Mouse (Mus musculus) G1E (cell line): Measurements from ENCODE around the gene Pola2. TPM values are rescaled to one million over a fixed set of nuclear protein-coding genes. Genes with fewer than 3 reads are reported as not detected.
A peak's percentile ranks its signal among the peaks of the same experiment; 100 is the strongest.

ENCODE experiments used
- ATAC-seq: 2 replicates; pipeline ENCODE4 v1.8.0; 2016; ENCODE audit warnings: mild to moderate bottlenecking; ENCODE audit not compliant: insufficient number of reproducible peaks, poor library complexity, low FRiP score, severe bottlenecking; ENCODE audit errors: extremely low read depth
- DNase-seq: peaks from one replicate; pipeline ENCODE4 v3.0.0; 2012; ENCODE audit warnings: low spot score
- H3K27me3 ChIP-seq: 2 replicates; pipeline ENCODE4 v1.6.1; 2012; ENCODE audit warnings: mild to moderate bottlenecking, low read length, inconsistent platforms; ENCODE audit not compliant: insufficient read depth
- H3K36me3 ChIP-seq: replicated peaks from 2 replicates; pipeline ENCODE3; 2012; ENCODE audit warnings: mild to moderate bottlenecking, inconsistent platforms
- H3K4me1 ChIP-seq: 2 replicates; pipeline ENCODE4 v1.6.1; 2012; ENCODE audit warnings: low read depth, low read length, inconsistent platforms, mixed read lengths; ENCODE audit not compliant: insufficient read depth
- H3K4me3 ChIP-seq: 2 replicates; pipeline ENCODE4 v1.5.1; 2012; ENCODE audit warnings: low read depth, mild to moderate bottlenecking, inconsistent platforms, low read length, moderate library complexity, mixed read lengths
- H3K9me3 ChIP-seq: replicated peaks from 2 replicates; pipeline ENCODE4 v1.6.1; 2012; ENCODE audit warnings: inconsistent platforms
- CTCF ChIP-seq: IDR thresholded peaks from 2 replicates; pipeline ENCODE4 v1.5.1; 2012; ENCODE audit warnings: low read depth, low read length, inconsistent platforms, mixed read lengths
- GATA1 ChIP-seq: IDR thresholded peaks from 2 replicates; pipeline ENCODE4 v1.6.1; 2012; ENCODE audit warnings: borderline replicate concordance, low read length, inconsistent platforms, mixed read lengths
- GATA2 ChIP-seq: IDR thresholded peaks from 2 replicates; pipeline ENCODE4 v1.6.1; 2012; ENCODE audit warnings: low read depth, low read length, inconsistent platforms, borderline replicate concordance
- POLR2AphosphoS5 ChIP-seq: IDR thresholded peaks from 2 replicates; pipeline ENCODE4 v1.6.1; 2012; ENCODE audit warnings: low read depth, low read length, inconsistent platforms; ENCODE audit not compliant: insufficient replicate concordance
- TAL1 ChIP-seq: conservative IDR thresholded peaks from 2 replicates; pipeline ENCODE4 v1.6.1; 2012; ENCODE audit warnings: low read depth, low read length, inconsistent platforms, mixed read lengths
- polyA plus RNA-seq: library from polyadenylated mRNA; stranded (reverse); fragments of >175 nt; gene quantifications from 2 replicates; pipeline ENCODE4 v1.2.3, GENCODE M21; 2012
- total RNA-seq, 2 experiments: library from RNA; stranded (forward) in 1 of 2; stranded (reverse) in 1 of 2; fragments of 200-1000 nt in 1 of 2; fragments of >200 nt in 1 of 2; fragmentation: Nextera tagmentation in 1 of 2; gene quantifications; 2 replicates each; pipeline ENCODE4 v1.2.3; 2014 to 2017

Pola2 gene
- total and polyA plus RNA-seq, 3 experiments: 51.6 to 147 (median 86.0) TPM

GRCm38 (mm10) chr19:5975112-5975511 lies 11.1 kb upstream of the Pola2 start:
- H3K9me3 ChIP-seq: no peaks in the 10 kb centered on the region
- no peak overlapping the region for H3K4me3 ChIP-seq
- H3K27me3 ChIP-seq: no peaks in the 10 kb centered on the region
- no peak for TF ChIP-seq CTCF
- no peak for TF ChIP-seq POLR2AphosphoS5
- TF ChIP-seq GATA2: no peak
- no peak for TF ChIP-seq TAL1
- no peak for TF ChIP-seq GATA1
- peaks cover 21% of the 10 kb centered on the region for H3K4me1 ChIP-seq
- ATAC-seq (no peak), DNase-seq (no peak)
- H3K36me3 ChIP-seq: no peaks in the 10 kb centered on the region

- Histone ChIP-seq H3K36me3 (no peaks in the 10 kb centered on the region), H3K27me3 (no peaks in the 10 kb centered on the region), H3K4me3 (peak overlapping the region; percentile 20; the same call in 1 of the 2 replicates), H3K4me1 (peaks cover 74% of the 10 kb centered on the region), H3K9me3 (no peaks in the 10 kb centered on the region)
- TF ChIP-seq CTCF: no peak
- TF ChIP-seq TAL1: peak; percentile 89
- ATAC-seq: peak; percentile 69
- DNase-seq: peak; percentile 54
These were observed 3.7 kb upstream of the Pola2 start for GRCm38 (mm10) chr19:5967664-5968063.

GRCm38 (mm10) chr19:5966786-5967185 lies 2.8 kb upstream of the Pola2 start:
- Histone ChIP-seq H3K4me1 (peaks cover 74% of the 10 kb centered on the region), H3K36me3 (peaks cover 3% of the 10 kb centered on the region), H3K4me3 (peak overlapping the region; percentile 63; the same call in 1 of the 2 replicates), H3K27me3 (no peaks in the 10 kb centered on the region), H3K9me3 (no peaks in the 10 kb centered on the region)
- no peak for ATAC-seq
- TF ChIP-seq CTCF: no peak
- no peak for TF ChIP-seq GATA2
- no peak for TF ChIP-seq GATA1
- TF ChIP-seq TAL1: no peak
- TF ChIP-seq POLR2AphosphoS5: no peak
- no peak for DNase-seq

GRCm38 (mm10) chr19:5965910-5966309 lies 1.9 kb upstream of the Pola2 start:
- peaks cover 77% of the 10 kb centered on the region for H3K4me1 ChIP-seq
- TF ChIP-seq GATA1 (no peak), POLR2AphosphoS5 (no peak), CTCF (no peak), TAL1 (no peak), GATA2 (no peak)
- H3K27me3 ChIP-seq: no peaks in the 10 kb centered on the region
- H3K9me3 ChIP-seq: no peaks in the 10 kb centered on the region
- DNase-seq (no peak), ATAC-seq (no peak)
- H3K36me3 ChIP-seq: peaks cover 12% of the 10 kb centered on the region
- no peak overlapping the region for H3K4me3 ChIP-seq

GRCm38 (mm10) chr19:5965280-5965679 lies 1.3 kb upstream of the Pola2 start:
- Histone ChIP-seq H3K4me3 (no peak overlapping the region), H3K9me3 (no peaks in the 10 kb centered on the region), H3K4me1 (peaks cover 79% of the 10 kb centered on the region), H3K27me3 (no peaks in the 10 kb centered on the region), H3K36me3 (peaks cover 18% of the 10 kb centered on the region)
- DNase-seq: peak; percentile 58
- no peak for ATAC-seq
- TF ChIP-seq TAL1: peak; percentile 36; the same call in 1 of the 2 replicates
- peak; percentile 86 for TF ChIP-seq CTCF
- TF ChIP-seq GATA1: no peak

GRCm38 (mm10) chr19:5964804-5965203 lies 802 bp upstream of the Pola2 start:
- no peaks in the 10 kb centered on the region for H3K27me3 ChIP-seq
- H3K4me1 ChIP-seq: peaks cover 75% of the 10 kb centered on the region
- no peak for TF ChIP-seq GATA1
- no peak for TF ChIP-seq TAL1
- TF ChIP-seq GATA2: no peak
- ATAC-seq (no peak), DNase-seq (no peak)
- H3K36me3 ChIP-seq: peaks cover 19% of the 10 kb centered on the region
- peak overlapping the region; percentile 80 for H3K4me3 ChIP-seq
- H3K9me3 ChIP-seq: no peaks in the 10 kb centered on the region

- TF ChIP-seq TAL1: no peak
- TF ChIP-seq CTCF: no peak
- no peak for TF ChIP-seq POLR2AphosphoS5
- TF ChIP-seq GATA2: no peak
- TF ChIP-seq GATA1: no peak
- peaks cover 40% of the 10 kb centered on the region for H3K36me3 ChIP-seq
- no peaks in the 10 kb centered on the region for H3K27me3 ChIP-seq
- H3K4me3 ChIP-seq: peak overlapping the region; percentile 80
- H3K9me3 ChIP-seq: no peaks in the 10 kb centered on the region
- DNase-seq (no peak), ATAC-seq (no peak)
- H3K4me1 ChIP-seq: peaks cover 55% of the 10 kb centered on the region
These were observed 1.4 kb downstream of the Pola2 start for GRCm38 (mm10) chr19:5962651-5963050.
